Mouse (Mus musculus): ENCODE measurements around the gene Bach2.

The Bach2 gene

GRCm38 (mm10) chr4:32330584-32331314, 92.1 kb downstream of the Bach2 start:
- DNase-seq (ENCODE audit: low spot score): peak; percentile 44

- no peak for DNase-seq (ENCODE audit: low spot score)
Measured at GRCm38 (mm10) chr4:32332028-32332427, 93.4 kb downstream of the Bach2 start.

- DNase-seq (ENCODE audit: low spot score): no peak
Measured at GRCm38 (mm10) chr4:32334131-32334530, 95.5 kb downstream of the Bach2 start.

- no peak for DNase-seq (ENCODE audit: low spot score)
Measured at GRCm38 (mm10) chr4:32334765-32335164, 96.2 kb downstream of the Bach2 start.

GRCm38 (mm10) chr4:32335659-32336058, 97.1 kb downstream of the Bach2 start:
- DNase-seq (ENCODE audit: low spot score): peak; percentile 89

GRCm38 (mm10) chr4:32336642-32337041, 98.0 kb downstream of the Bach2 start:
- peak; percentile 50 for DNase-seq (ENCODE audit: low spot score)

- no peak for DNase-seq (ENCODE audit: low spot score)
Measured at GRCm38 (mm10) chr4:32337638-32338037, 99.0 kb downstream of the Bach2 start.

- no peak for DNase-seq (ENCODE audit: low spot score)
Measured at GRCm38 (mm10) chr4:32338451-32338850, 99.8 kb downstream of the Bach2 start.

- DNase-seq (ENCODE audit: low spot score): no peak
Measured at GRCm38 (mm10) chr4:32340844-32341243, 102.2 kb downstream of the Bach2 start.

GRCm38 (mm10) chr4:32342269-32342668, 103.7 kb downstream of the Bach2 start:
- peak; percentile 60 for DNase-seq (ENCODE audit: low spot score)

GRCm38 (mm10) chr4:32343256-32344165, 104.9 kb downstream of the Bach2 start:
- DNase-seq (ENCODE audit: low spot score): peak; percentile 97

GRCm38 (mm10) chr4:32344276-32344675, 105.7 kb downstream of the Bach2 start:
- DNase-seq (ENCODE audit: low spot score): peak; percentile 79

- no peak for DNase-seq (ENCODE audit: low spot score)
Measured at GRCm38 (mm10) chr4:32347202-32347601, 108.6 kb downstream of the Bach2 start.

GRCm38 (mm10) chr4:32347711-32348110, 109.1 kb downstream of the Bach2 start:
- DNase-seq (ENCODE audit: low spot score): no peak

- peak; percentile 68 for DNase-seq (ENCODE audit: low spot score)
Measured at GRCm38 (mm10) chr4:32349361-32349760, 110.8 kb downstream of the Bach2 start.

- DNase-seq (ENCODE audit: low spot score): peak; percentile 80
Measured at GRCm38 (mm10) chr4:32351236-32351635, 112.6 kb downstream of the Bach2 start.

- DNase-seq (ENCODE audit: low spot score): peak; percentile 82
Measured at GRCm38 (mm10) chr4:32351661-32352246, 113.2 kb downstream of the Bach2 start.

GRCm38 (mm10) chr4:32352442-32352841, 113.8 kb downstream of the Bach2 start:
- no peak for DNase-seq (ENCODE audit: low spot score)

- DNase-seq (ENCODE audit: low spot score): no peak
Measured at GRCm38 (mm10) chr4:32352842-32353241, 114.2 kb downstream of the Bach2 start.

- no peak for DNase-seq (ENCODE audit: low spot score)
Measured at GRCm38 (mm10) chr4:32355935-32356617, 117.5 kb downstream of the Bach2 start.

GRCm38 (mm10) chr4:32357996-32358600, 119.5 kb downstream of the Bach2 start:
- no peak for DNase-seq (ENCODE audit: low spot score)
